Mouse (Mus musculus) kidney, adult 2 months (tissue): Measurements from ENCODE around the gene Samd13.

ENCODE experiments used
- CTCF ChIP-seq: fragments of 200-500 bp; conservative IDR thresholded peaks from 2 replicates; pipeline ENCODE4 v1.5.1; 2011; ENCODE audit warnings: low read depth, mild to moderate bottlenecking, control low read depth, low read length, moderate library complexity, mixed read lengths; ENCODE audit not compliant: insufficient read depth, insufficient read length
- POLR2A ChIP-seq: fragments of 200-500 bp; IDR thresholded peaks from one replicate; pipeline ENCODE4 v1.6.1; 2011; ENCODE audit warnings: low read depth, low read length, control low read depth

DNA sequence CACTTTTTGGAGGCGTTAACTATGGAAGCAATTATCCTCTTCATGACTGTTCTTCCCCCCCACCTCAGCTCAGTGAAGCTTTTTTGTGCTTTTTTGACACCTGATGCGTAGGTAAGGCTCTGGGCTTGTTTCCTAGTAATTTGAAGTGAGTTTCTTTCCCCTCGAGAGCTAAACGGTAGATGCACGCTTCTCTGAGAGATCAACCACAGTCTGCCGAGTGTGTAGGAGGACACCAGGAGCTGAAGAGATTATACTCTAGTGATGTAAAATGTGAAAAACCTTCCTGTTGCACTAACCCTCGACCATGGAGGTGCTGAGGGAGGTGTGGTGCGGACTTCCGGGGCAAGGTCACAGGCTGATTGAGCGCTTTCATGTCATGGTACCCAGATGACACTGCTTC, 65.3 kb downstream of the Samd13 start:
- TF ChIP-seq CTCF (no peak), POLR2A (no peak)
